Mouse (Mus musculus) neutrophil, adult 5-6 weeks (primary cell): Measurements from ENCODE around the gene Tomm20l. TPM values are rescaled to one million over a fixed set of nuclear protein-coding genes. Genes with fewer than 3 reads are reported as not detected.

Experiments
- ATAC-seq: fragments of 151-379, 151-347 bp; 2 replicates; pipeline ENCODE4 v1.8.0; 2017; ENCODE audit warnings: mild to moderate bottlenecking, moderate TSS enrichment; ENCODE audit not compliant: insufficient number of reproducible peaks, poor library complexity, low FRiP score, severe bottlenecking; ENCODE audit errors: extremely low read depth
- total RNA-seq: library from RNA; stranded (forward); fragments of 200-1000 nt; gene quantifications from 2 replicates; pipeline ENCODE4 v1.2.3, GENCODE M21; 2017

The Tomm20l gene
- total RNA-seq, 1 experiment from 2014 or later, result not detected

DNA sequence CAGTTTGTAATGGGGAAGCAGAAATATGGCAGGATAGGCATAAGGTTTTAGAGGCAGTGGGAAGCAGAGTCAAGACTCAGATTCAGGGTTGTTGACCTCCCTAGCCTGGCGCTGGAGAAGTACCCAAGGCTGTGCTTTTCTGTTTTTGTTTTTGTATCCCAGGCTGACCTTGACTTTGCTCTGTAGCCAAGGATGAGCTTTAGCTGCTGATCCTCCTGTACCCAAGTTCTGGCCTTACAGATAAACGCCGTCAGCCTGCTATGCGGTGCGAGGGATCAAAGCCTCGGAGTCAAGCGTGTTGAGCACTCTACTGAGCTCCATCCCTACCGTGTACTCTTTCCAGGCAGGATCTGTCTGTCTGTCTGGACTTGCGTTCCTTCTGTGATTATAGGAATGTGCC, 37.6 kb downstream of the Tomm20l start:
- ATAC-seq, result no peak

- no peak for ATAC-seq
Measured at GRCm38 (mm10) chr12:71149456-71149855, 38.2 kb downstream of the Tomm20l start.

DNA sequence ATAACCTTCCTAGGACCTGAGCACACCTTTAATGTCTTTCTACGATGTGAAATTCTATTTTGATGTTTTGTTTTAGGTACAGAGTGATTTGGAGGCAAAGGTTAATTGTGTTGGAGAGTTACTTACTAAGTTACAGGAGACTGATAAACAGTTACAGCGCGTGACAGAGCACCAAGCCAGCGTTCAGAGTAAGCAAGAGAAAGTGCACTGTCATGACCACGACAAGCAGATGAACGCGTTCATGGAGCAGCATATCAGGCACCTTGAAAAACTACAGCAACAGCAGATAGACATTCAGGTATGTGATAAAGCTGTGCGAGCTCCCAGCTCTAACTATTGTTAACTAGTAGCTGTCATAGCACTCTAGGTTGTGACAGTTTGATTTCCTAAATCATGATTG, 38.9 kb downstream of the Tomm20l start:
- ATAC-seq, result no peak

- no peak for ATAC-seq
Measured at GRCm38 (mm10) chr12:71154979-71155378, 43.8 kb downstream of the Tomm20l start.

GRCm38 (mm10) chr12:71157974-71158373, 46.7 kb downstream of the Tomm20l start:
- ATAC-seq, result no peak

DNA sequence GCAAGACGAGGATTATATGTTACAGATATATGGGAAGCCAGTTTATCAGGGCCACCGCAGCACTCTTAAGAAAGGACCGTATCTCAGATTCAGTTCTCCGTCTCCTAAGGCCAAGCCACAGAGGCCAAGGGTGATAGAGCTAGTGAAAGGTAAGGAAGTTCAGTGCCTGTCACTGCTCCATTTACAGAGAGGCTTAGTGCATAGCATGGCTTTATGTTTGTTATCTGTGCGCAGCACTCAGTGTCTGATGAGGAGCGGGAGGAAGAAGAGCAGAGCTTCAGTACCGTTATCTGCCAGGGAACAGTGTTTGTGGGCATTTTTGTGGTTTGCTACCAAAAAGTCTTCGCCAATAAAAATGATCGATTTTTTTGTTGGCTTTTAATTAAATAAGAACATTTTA, 53.2 kb downstream of the Tomm20l start:
- no peak for ATAC-seq

DNA sequence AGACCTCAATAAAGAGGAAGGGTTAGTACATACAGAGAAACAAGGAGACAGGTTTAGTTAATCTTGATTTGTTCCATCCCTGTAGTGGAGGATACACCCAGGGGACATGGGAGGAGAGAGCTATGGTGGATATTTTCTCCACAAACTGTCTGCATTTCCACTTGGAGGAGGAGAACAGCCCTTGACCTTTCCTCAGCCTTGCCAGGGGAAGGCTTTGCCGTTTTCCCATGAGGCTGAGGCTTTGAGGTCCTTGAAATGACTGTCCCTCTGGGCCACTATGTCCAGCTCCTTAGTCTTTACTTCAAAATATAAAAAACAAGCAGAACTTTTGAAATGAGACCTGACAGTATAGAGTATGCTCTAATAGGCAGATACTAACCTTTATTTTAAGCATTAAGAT, 58.7 kb downstream of the Tomm20l start:
- ATAC-seq, result no peak

Other genes with a start within 250 kb of the Tomm20l start
- 67.3 and 84.8 TPM in 2 replicates for gene Actr10, start 173.6 kb upstream of the Tomm20l start, total RNA-seq
- gene Psma3, start 136.8 kb upstream of the Tomm20l start, total RNA-seq, result 156 and 173 TPM in 2 replicates
- 202 and 220 TPM in 2 replicates for gene Arid4a, start 95.4 kb upstream of the Tomm20l start, total RNA-seq
- 28.6 and 40.3 TPM in 2 replicates for gene Timm9, start 25.3 kb downstream of the Tomm20l start, total RNA-seq
- 18.4 and 19.1 TPM in 2 replicates for gene 2700049A03Rik, start 25.4 kb downstream of the Tomm20l start, total RNA-seq
- 0.37 TPM in 1 of 2 replicates, not detected in the other for gene Dact1, start 198.5 kb downstream of the Tomm20l start, total RNA-seq